In the genomic region with DNA sequence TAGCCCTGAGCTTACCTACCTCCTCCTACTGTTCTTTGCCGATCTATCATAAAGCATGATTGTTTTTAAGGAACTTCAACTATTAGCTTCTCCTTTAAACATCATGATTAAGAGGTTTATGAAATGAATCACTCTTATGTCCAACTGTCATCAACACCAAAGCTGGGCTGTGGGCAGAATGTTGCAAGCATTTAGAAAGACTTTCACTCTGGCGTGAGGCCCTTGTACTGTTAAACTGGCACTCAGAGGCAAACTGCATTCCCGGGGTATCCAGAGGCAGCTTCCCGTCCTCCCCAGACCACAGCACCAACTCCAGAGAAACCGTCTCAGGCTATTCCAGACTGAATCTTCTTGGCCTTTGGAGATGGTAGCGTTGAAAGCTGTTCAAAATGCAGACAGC, we compare ENCODE assay signal across 18 mouse cellular contexts.
A peak's percentile ranks its signal among the peaks of the same experiment; 100 is the strongest.
DNase-seq lines count a peak whose midpoint lies in the region; ATAC-seq and TF ChIP-seq lines count a peak whose summit lies in the region.
"Had no signal": no experiment of that assay in that cellular context is flagged by ENCODE, and none has a peak within 500 bp of the region (broad histone marks: within the 10 kb centered on the region; RNA-seq: fewer than 3 reads in every experiment).

No protein-coding gene starts in this region.

- peaks cover 5% of the 10 kb centered on the region; the same call in 1 of the 2 replicates for H3K4me1 ChIP-seq in bone marrow, adult 2 months (ENCODE audit: control insufficient read depth, insufficient read depth, low read length)
- H3K4me1 ChIP-seq in midbrain, embryonic 11.5 days (ENCODE audit: control insufficient read depth, insufficient read depth, low read length), result peaks cover 21% of the 10 kb centered on the region

- no peak for TF ChIP-seq CTCF in bone marrow, adult 2 months (IDR thresholded peaks at IDR 0.05; ENCODE audit: control insufficient read depth, insufficient read depth, low read length)

- no peaks in the 10 kb centered on the region for H3K9me3 ChIP-seq in midbrain, embryonic 11.5 days (ENCODE audit: control insufficient read depth, low read length)
- H3K9me3 ChIP-seq: embryonic facial prominence, embryonic 13.5 days; forebrain, embryonic 12.5 days; heart, embryonic 15.5 days; hindbrain, embryonic 10.5 days; limb, embryonic 15.5 days had no signal

- TF ChIP-seq POLR2A in bone marrow, adult 2 months (IDR thresholded peaks at IDR 0.05; ENCODE audit: borderline replicate concordance, control insufficient read depth, low read depth, low read length), result no peak

- H3K4me3 ChIP-seq in bone marrow, adult 2 months (replicated peaks; ENCODE audit: control insufficient read depth, low read depth, low read length), result no peak overlapping the region
- no peak overlapping the region for H3K4me3 ChIP-seq in midbrain, embryonic 11.5 days (ENCODE audit: low read depth, low read length)
- H3K4me3 ChIP-seq: embryonic facial prominence, embryonic 13.5 days; forebrain, embryonic 12.5 days; heart, embryonic 15.5 days; hindbrain, embryonic 10.5 days; limb, embryonic 15.5 days had no signal

- WGBS in bone marrow, adult 2 months, result 37% methylated on average over 6 of the region's 6 CpGs
- WGBS in midbrain, embryonic 11.5 days, result 89% methylated on average over 6 of the region's 6 CpGs

- intact Hi-C loops in left cerebral cortex, postnatal 10 days (cut with DNase I), result no loop called here

- peak overlapping the region; percentile 87 for H3K27ac ChIP-seq in bone marrow, adult 2 months (ENCODE audit: control insufficient read depth, insufficient read depth, low read depth, low read length, poor library complexity)
- no peak overlapping the region for H3K27ac ChIP-seq in midbrain, embryonic 11.5 days (ENCODE audit: low read depth, low read length)
- H3K27ac ChIP-seq: embryonic facial prominence, embryonic 13.5 days; forebrain, embryonic 12.5 days; heart, embryonic 15.5 days; hindbrain, embryonic 10.5 days; limb, embryonic 15.5 days had no signal

- DNase-seq in lung, postnatal 36 days, result peak; percentile 40
- no peak for DNase-seq in lung, postnatal 14 days
- DNase-seq in left cerebral cortex, postnatal 10 days (ENCODE audit: extremely low spot score in 1 of 2, low spot score in 2 of 2), result no peak
- no peak for DNase-seq in kidney, postnatal 10 days
- DNase-seq in midbrain, embryonic 11.5 days (ENCODE audit: low spot score, missing footprints), result no peak
- DNase-seq: cerebellum, adult 8-10 months; kidney, adult 18-20 months; kidney, postnatal 25 days; lung, adult 2 months; right cerebral cortex, postnatal 25 days; thymus, postnatal 36 days had no signal

- no peak overlapping the region for H3K9ac ChIP-seq in midbrain, embryonic 11.5 days (ENCODE audit: low read length)
- H3K9ac ChIP-seq: embryonic facial prominence, embryonic 13.5 days; forebrain, embryonic 12.5 days; heart, embryonic 15.5 days; limb, embryonic 15.5 days had no signal

- no peak overlapping the region for H3K4me2 ChIP-seq in midbrain, embryonic 11.5 days
- H3K4me2 ChIP-seq: embryonic facial prominence, embryonic 13.5 days; forebrain, embryonic 12.5 days; heart, embryonic 15.5 days; limb, embryonic 15.5 days had no signal

- peak; percentile 28 to 47; a peak in 2 of 4 replicates for ATAC-seq in hematopoietic stem cell, adult 5-6 weeks (replicated peaks in 1 of 2; ENCODE audit: insufficient read depth in 1 of 2, low FRiP score in 2 of 2, low TSS enrichment in 1 of 2, low read depth in 1 of 2, poor library complexity in 2 of 2, severe bottlenecking in 2 of 2)
- no peak for ATAC-seq in midbrain, embryonic 11.5 days (ENCODE audit: low FRiP score)

- peaks cover 3% of the 10 kb centered on the region for H3K36me3 ChIP-seq in midbrain, embryonic 11.5 days (ENCODE audit: control insufficient read depth, insufficient read depth, low read length)
- H3K36me3 ChIP-seq: embryonic facial prominence, embryonic 13.5 days had no signal

- no peaks in the 10 kb centered on the region for H3K27me3 ChIP-seq in midbrain, embryonic 11.5 days (ENCODE audit: control insufficient read depth, insufficient read depth, low read length)
- H3K27me3 ChIP-seq: embryonic facial prominence, embryonic 13.5 days; forebrain, embryonic 12.5 days; heart, embryonic 15.5 days; limb, embryonic 15.5 days had no signal
